Mouse (Mus musculus): ENCODE results near the gene Sos1.
A peak's percentile ranks its signal among the peaks of the same experiment; 100 is the strongest.
"Not testable (repeated sequence)": the region's sequence is repeated elsewhere in the genome, so short reads cannot be mapped to it uniquely, and the experiment has no call there.

Sos1 gene

DNA sequence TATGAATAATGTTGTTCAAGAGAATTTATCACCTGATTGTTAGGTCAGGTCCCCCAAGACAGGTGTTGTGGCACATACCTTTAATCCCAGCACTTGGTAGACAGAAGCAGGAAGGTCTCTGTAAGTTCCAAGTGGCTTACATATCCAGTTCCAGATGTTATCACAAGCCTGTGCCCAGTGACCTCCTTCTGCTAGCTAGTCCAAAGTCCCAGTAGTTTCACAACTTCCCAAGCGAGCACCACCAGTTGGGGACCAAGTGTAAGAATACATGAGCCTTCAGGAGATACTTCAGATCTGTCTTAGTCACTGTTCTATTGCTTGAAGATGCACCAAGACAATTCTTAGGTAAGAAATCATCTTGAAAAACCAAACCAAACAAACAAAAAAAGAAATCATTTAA lies 13.6 kb upstream of the Sos1 start:
- no peak for DNase-seq (ENCODE audit: low spot score)

DNA sequence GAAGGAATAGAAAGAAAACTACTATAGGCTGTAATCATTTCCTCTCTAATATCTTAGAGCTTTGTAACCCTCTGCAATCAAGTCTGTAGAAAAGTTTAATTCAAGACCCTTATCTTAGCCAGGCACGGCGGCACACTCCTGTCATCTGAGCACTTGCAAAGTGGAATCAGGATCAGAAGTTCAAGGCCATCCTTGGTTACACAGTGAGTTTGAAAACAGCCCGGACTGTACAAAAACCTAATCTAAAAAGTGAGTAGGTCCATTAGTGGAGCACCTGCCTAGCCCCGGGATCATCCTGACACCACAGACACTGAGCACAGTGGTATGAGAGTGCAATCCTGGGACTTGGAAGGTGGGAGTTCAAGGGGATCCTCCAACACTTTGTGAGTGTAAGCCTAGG lies 12.6 kb upstream of the Sos1 start:
- DNase-seq (ENCODE audit: low spot score), result no peak

GRCm38 (mm10) chr17:80492274-80492673 lies 12.0 kb upstream of the Sos1 start:
- DNase-seq (ENCODE audit: low spot score), result no peak

GRCm38 (mm10) chr17:80490166-80490565 lies 9.9 kb upstream of the Sos1 start:
- DNase-seq (ENCODE audit: low spot score), result no peak

GRCm38 (mm10) chr17:80488918-80489317 lies 8.7 kb upstream of the Sos1 start:
- no peak for DNase-seq (ENCODE audit: low spot score)

DNA sequence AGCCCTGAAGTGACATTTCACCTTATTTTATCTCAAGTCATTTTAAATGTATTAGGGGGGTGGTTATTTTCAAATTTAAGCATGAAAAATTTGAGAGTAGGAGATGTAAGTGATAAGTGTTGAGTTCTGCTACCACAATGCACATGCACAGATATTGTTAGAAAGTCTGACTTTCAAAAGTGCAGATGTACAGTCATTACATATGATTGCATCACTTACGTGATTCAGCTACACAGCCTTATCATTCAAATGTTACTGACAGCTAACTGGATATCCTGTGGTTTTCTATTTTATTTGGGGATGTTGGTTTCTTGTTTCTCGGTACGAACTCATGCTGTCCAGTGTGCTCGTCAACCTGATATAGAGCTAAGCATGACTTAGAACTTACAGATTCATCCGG lies 4.9 kb upstream of the Sos1 start:
- DNase-seq (ENCODE audit: low spot score), result no peak

DNA sequence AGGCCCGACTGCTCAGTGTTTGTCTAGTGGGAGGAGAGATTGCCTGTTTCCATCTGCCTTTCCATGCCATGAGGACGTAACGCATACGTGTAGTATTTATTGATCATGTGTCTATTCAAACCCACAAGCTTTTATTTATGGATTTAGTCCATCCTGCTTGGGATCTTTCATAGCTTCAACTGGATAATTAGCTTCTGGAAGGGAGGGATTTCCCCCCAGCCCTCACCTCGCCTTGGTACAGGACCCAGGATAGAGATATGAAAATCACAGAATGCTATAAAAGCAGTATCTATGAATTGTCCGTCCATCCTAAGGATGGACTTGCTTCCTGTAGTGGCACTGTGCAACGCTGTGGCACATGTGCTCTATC lies 587 bp upstream of the Sos1 start:
- DNase-seq (ENCODE audit: low spot score), result no peak

GRCm38 (mm10) chr17:80479295-80480030 lies 790 bp downstream of the Sos1 start:
- DNase-seq (ENCODE audit: low spot score), result no peak

DNA sequence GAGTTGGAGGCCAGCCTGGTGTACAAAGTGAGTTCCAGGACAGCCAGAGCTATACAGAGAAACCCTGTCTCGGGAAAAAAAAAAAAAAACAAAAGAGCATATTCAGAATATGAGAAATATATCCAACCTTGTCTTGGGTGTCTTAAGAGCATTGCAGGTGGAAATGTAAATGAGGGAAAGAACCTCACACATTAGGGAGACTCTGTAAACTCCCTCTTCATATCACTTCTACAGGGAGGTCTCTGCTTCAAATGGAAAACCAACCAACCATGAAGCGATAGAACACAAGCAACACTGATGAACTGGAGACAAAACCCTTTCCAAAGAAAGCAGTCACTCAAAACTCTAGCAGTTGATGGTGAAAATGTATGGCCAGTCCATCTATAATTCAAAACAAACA lies 2.6 kb downstream of the Sos1 start:
- no peak for DNase-seq (ENCODE audit: low spot score)

DNA sequence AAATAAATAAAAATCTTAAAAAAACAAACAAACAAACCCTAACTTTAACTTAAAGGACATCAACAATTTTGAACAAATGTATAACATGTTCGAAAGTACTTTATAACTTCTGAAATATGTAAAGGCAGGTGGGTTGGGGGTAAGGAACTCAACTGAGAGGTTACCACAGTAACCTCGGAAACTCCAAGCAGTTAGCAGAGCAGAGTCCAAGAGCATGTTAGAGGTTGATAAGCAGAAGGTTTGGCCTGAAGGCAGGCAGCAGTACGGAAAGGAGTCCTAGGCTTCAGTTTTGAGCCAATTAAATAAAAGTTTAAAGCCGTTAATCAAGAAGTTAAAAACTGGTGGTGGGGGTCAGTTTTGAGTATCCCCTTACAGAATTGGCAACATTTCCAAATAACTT lies 3.8 kb downstream of the Sos1 start:
- no peak for DNase-seq (ENCODE audit: low spot score)

GRCm38 (mm10) chr17:80471056-80471802 lies 9.0 kb downstream of the Sos1 start:
- DNase-seq (ENCODE audit: low spot score), result no peak

- not testable (repeated sequence) for DNase-seq (ENCODE audit: low spot score)
Measured at GRCm38 (mm10) chr17:80468417-80468894, 11.8 kb downstream of the Sos1 start.

DNA sequence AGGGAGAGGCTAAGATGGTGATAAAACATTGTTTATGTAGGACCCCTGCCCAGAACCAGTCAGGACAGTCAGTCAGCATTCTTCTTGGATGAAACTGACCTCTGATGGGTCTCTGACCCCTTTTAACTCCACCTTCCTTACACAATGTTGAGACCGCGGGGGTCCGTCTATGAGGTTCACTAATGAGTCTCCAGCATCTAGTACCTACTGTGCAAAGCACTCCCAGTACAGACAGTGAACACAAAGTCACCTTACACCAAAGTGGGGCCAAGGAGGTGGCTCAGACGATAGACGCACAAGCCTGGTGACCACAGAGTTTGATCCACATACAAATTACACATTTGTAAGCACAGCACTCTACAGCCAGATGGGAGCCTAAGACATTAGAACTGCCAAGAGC lies 20.0 kb downstream of the Sos1 start:
- no peak for DNase-seq (ENCODE audit: low spot score)

- no peak for DNase-seq (ENCODE audit: low spot score)
Measured at GRCm38 (mm10) chr17:80455648-80456047, 24.6 kb downstream of the Sos1 start.

DNA sequence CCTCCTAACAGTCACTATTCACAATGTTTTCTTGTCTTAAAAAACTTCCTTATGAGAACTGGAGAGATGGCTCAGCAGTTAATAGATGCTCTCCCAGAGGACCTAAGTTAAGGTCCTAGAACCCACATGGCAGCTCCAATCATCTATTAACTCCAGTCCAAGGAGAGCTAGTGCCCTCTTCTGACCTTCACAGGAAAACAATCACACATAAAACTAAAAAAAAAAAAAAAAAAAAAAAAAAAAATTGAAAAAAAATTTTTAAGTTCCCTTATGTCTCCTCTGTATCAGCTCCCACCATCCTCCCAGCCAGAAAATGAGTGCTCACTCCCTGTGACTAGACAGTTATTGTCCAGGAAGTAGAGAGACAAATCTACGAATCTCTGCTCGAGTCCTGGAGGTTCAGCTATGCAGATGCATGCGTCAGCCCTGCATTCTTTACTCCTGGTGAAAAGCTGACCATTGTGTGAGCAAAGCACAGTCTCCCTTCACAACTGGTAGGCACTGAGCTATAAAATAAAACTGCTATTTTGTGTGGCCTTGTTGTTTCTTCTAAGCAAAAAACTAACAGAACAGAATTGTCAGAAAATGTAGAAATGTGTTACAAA lies 29.7 kb downstream of the Sos1 start:
- no peak for DNase-seq (ENCODE audit: low spot score)

DNA sequence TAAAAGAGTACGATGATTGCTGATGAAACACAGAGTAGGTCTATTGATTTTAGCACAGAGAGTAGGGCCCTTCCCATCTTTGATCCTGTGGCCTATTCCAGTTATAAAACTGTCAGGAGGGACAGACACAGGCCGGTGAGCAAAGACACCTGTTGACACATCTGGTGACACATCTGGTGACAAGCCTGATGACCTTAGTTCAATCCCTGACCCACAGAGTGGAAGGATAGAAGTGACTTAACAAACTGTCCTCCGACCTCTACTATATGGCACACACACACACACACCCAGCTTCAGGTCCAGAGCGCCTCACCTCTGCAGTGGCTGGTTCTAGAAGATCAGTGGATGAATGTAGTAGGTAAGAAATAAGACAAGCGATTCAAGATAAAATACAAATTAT lies 33.8 kb downstream of the Sos1 start:
- no peak for DNase-seq (ENCODE audit: low spot score)

DNA sequence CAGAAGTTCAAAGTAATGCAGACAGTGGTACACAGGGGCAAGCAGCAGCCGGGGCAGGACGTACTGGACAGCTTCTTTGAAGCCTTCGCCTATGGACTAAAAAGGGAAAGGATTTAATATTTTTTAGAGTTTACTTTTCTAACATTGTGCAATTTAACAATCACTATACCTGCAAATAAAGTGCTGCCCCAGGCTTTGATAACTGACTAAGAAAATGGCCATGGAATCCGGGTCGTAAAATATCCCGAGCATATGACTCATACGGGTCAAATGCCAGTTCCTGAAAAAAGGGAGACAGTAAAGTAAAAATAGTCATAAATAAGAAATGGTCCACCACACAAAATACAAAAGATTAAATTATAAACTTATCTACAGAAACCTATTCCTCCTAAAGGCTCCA lies 34.8 kb downstream of the Sos1 start:
- DNase-seq (ENCODE audit: low spot score), result no peak

DNA sequence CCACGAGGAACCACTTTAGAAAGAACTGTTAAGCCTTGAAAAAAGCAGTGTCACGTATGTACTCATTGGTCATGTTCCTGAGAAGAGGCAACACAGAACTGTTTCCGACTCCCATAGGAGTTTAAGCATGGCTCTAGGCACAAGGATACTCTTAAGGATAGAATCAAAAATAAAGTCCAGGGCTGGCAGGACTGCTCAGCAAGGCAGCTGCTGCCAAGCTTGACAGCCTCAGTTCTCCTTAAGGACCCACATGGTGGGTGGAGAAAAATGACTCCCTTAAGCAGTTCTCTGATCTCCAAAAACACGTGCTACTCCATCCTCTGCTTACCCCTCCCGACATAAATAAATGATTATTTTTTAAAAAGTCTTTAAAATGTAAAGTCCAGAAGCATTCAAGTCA lies 44.6 kb downstream of the Sos1 start:
- no peak for DNase-seq (ENCODE audit: low spot score)

GRCm38 (mm10) chr17:80434430-80434829 lies 45.8 kb downstream of the Sos1 start:
- no peak for DNase-seq (ENCODE audit: low spot score)

DNA sequence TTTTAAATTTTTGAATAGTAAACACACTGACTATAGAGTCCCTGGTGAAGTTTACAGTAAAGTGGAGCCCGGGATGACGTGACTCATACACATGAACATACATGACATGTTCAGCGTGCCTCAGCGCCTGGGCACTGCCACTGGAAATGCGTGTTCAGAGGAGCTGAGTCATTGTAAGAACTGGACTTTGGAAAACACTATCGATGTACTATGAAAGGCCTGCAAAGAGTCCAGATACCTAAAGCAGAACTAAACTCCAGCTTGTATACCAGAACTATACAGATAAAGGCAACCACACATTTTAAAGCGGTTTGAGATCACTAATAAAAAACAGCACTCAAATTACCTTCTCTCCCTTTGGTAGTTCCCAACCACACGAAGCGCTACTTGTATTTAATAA lies 48.3 kb downstream of the Sos1 start:
- no peak for DNase-seq (ENCODE audit: low spot score)

GRCm38 (mm10) chr17:80427966-80428365 lies 52.3 kb downstream of the Sos1 start:
- DNase-seq (ENCODE audit: low spot score), result no peak

DNA sequence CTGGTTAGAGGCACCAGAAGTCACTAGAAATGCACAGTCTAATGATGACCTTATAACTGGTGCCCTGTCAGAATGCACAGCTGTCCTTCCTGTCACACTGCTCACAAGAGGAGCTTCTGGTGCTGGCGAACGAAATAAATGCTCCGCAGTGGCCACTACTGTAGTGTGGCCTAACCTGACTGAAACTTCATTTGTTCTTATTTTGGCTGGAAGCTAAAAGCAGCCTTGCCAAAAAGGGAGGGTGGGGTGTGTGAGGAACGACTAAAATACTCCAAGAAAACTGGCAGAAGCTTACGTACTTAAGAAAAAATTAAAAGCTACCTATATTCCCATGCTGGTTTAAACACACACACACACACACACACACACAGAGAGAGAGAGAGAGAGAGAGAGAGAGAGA lies 53.4 kb downstream of the Sos1 start:
- DNase-seq (ENCODE audit: low spot score), result peak; percentile 25

DNA sequence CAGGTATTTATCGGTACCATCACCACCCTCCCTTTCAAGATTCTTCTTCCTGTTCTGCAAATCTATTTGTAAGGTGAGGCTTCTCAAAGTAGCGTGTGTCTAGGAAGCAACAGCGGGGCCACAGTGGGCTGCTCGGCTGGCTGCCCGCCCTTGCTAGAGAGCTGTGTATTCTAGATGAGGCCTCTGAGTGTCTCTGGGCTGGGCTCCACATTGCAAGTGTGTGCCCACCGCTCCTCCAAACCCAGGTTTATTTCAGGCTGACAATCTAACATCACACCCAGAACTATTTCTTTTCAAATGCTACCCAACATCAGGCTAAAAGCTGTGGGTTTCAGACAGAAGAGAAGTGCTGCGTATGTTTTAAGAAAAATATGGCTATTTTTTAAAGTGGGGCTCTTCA lies 54.1 kb downstream of the Sos1 start:
- DNase-seq (ENCODE audit: low spot score), result no peak

Data from left cerebral cortex, adult 11 months (tissue).